Mouse (Mus musculus): ENCODE results near the gene Txnip. TPM values are rescaled to one million over a fixed set of nuclear protein-coding genes. Genes with fewer than 3 reads are reported as not detected.
A peak's percentile ranks its signal among the peaks of the same experiment; 100 is the strongest.
"Not testable (repeated sequence)": the region's sequence is repeated elsewhere in the genome, so short reads cannot be mapped to it uniquely, and the experiment has no call there.

Txnip gene
- 73.8 and 75.5 TPM in 2 replicates for polyA plus RNA-seq (2012; rRNA removed)

DNA sequence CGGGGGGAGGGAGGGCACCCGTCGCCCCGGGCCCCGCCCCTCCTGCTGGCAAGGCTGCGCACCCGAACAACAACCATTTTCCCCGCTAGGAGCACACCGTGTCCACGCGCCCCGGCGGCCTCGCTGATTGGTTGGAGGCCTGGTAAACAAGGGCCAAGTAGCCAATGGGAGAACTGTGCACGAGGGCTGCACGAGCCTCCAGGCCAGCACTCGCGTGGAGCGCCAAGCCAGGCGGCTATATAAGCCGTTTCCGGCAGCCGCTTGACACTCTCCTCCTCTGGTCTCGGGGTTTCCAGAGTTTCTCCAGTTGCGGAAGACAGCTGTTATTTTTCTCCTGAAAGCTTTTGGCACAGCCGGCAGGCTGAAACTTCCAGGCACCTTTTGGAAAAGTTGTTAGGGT lies at the start of gene Txnip:
Txnip (plus strand) TSS at position 264 of the 400 bp plus-strand sequence.
- TF ChIP-seq POLR2A (IDR thresholded peaks at IDR 0.05; ENCODE audit: control insufficient read depth, low read depth, low read length) (peak; percentile 99), CTCF (IDR thresholded peaks at IDR 0.05; ENCODE audit: control insufficient read depth, insufficient read depth, insufficient replicate concordance, low read depth, low read length) (peak; percentile 24; the same call in 1 of the 2 replicates)
- peaks cover 6% of the 10 kb centered on the region for H3K4me1 ChIP-seq (ENCODE audit: control insufficient read depth, insufficient read depth, low read length)
- no peaks in the 10 kb centered on the region for H3K27me3 ChIP-seq (ENCODE audit: control insufficient read depth, insufficient read depth, low read length)
- H3K27ac ChIP-seq (ENCODE audit: control insufficient read depth, insufficient read depth, low read depth, low read length), result peak within 1 kb of the TSS; percentile 95
- peak within 1 kb of the TSS; percentile 84 for H3K4me3 ChIP-seq (ENCODE audit: control insufficient read depth, low read depth, low read length)
- peaks cover 5% of the 10 kb centered on the region for H3K36me3 ChIP-seq (ENCODE audit: control insufficient read depth, insufficient read depth, low read length)

GRCm38 (mm10) chr3:96507966-96508365 lies 49.8 kb upstream of the Txnip start:
- H3K27ac ChIP-seq (ENCODE audit: control insufficient read depth, insufficient read depth, low read depth, low read length); H3K27me3 ChIP-seq (ENCODE audit: control insufficient read depth, insufficient read depth, low read length); H3K4me1 ChIP-seq (ENCODE audit: control insufficient read depth, insufficient read depth, low read length); H3K4me3 ChIP-seq (ENCODE audit: control insufficient read depth, low read depth, low read length); H3K36me3 ChIP-seq (ENCODE audit: control insufficient read depth, insufficient read depth, low read length): not testable (repeated sequence)

DNA sequence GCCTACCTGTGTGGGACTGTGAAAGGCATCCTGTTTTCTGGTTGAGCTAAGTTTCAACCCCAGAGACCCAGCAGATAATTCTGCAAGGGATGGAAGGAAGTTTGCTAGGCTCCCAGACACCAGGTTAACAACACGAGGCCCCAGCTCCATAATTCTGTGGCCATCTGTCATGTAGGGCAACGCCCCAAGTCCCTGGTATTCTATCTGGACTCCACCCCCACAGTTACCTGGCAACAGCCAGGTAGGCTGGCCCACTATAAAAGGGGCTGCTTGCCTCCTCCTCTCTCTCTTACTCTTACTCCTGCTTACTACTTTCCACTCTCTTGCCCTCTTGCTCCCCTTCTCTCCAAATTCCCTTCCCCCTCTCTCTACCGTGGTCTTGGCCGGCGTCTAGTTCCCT lies 37.6 kb upstream of the Txnip start:
- TF ChIP-seq CTCF (IDR thresholded peaks at IDR 0.05; ENCODE audit: control insufficient read depth, insufficient read depth, insufficient replicate concordance, low read depth, low read length), result no peak
- TF ChIP-seq POLR2A (IDR thresholded peaks at IDR 0.05; ENCODE audit: control insufficient read depth, low read depth, low read length), result no peak

DNA sequence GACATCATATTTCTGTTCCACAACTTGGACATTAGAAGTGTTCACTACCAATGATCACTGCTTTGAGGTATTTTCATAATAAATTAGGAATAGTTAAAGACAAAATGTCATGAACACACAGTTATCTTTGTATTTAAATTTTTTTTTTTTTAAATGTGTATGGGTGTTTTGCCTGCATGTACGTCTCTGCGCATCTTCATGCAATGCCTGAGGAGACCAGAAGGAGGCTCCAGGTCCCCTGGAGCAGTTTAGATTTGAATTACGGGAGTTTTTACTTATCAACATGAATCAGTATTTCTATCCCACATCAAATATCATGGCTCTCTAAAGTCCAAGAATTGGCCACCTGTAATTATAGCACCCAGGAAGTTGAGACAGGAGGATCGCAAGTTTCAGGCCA lies 35.6 kb upstream of the Txnip start:
- Histone ChIP-seq H3K4me1 (ENCODE audit: control insufficient read depth, insufficient read depth, low read length) (peaks cover 13% of the 10 kb centered on the region), H3K27ac (ENCODE audit: control insufficient read depth, insufficient read depth, low read depth, low read length) (no peak overlapping the region), H3K4me3 (ENCODE audit: control insufficient read depth, low read depth, low read length) (no peak overlapping the region), H3K36me3 (ENCODE audit: control insufficient read depth, insufficient read depth, low read length) (no peaks in the 10 kb centered on the region), H3K27me3 (ENCODE audit: control insufficient read depth, insufficient read depth, low read length) (no peaks in the 10 kb centered on the region)
- TF ChIP-seq CTCF (IDR thresholded peaks at IDR 0.05; ENCODE audit: control insufficient read depth, insufficient read depth, insufficient replicate concordance, low read depth, low read length) (no peak), POLR2A (IDR thresholded peaks at IDR 0.05; ENCODE audit: control insufficient read depth, low read depth, low read length) (no peak)

More for the DNA sequence above, 37.6 kb upstream of the Txnip start:
- H3K36me3 ChIP-seq (ENCODE audit: control insufficient read depth, insufficient read depth, low read length), result no peaks in the 10 kb centered on the region
- H3K27ac ChIP-seq (ENCODE audit: control insufficient read depth, insufficient read depth, low read depth, low read length), result no peak overlapping the region
- peaks cover 9% of the 10 kb centered on the region for H3K4me1 ChIP-seq (ENCODE audit: control insufficient read depth, insufficient read depth, low read length)
- no peak overlapping the region for H3K4me3 ChIP-seq (ENCODE audit: control insufficient read depth, low read depth, low read length)
- H3K27me3 ChIP-seq (ENCODE audit: control insufficient read depth, insufficient read depth, low read length), result no peaks in the 10 kb centered on the region

- Histone ChIP-seq H3K27ac (ENCODE audit: control insufficient read depth, insufficient read depth, low read depth, low read length) (no peak overlapping the region), H3K27me3 (ENCODE audit: control insufficient read depth, insufficient read depth, low read length) (no peaks in the 10 kb centered on the region), H3K4me1 (ENCODE audit: control insufficient read depth, insufficient read depth, low read length) (peaks cover 22% of the 10 kb centered on the region), H3K4me3 (ENCODE audit: control insufficient read depth, low read depth, low read length) (no peak overlapping the region), H3K36me3 (ENCODE audit: control insufficient read depth, insufficient read depth, low read length) (no peaks in the 10 kb centered on the region)
- TF ChIP-seq CTCF (IDR thresholded peaks at IDR 0.05; ENCODE audit: control insufficient read depth, insufficient read depth, insufficient replicate concordance, low read depth, low read length) (no peak), POLR2A (IDR thresholded peaks at IDR 0.05; ENCODE audit: control insufficient read depth, low read depth, low read length) (no peak)
Measured at GRCm38 (mm10) chr3:96524028-96524810, 33.5 kb upstream of the Txnip start.

DNA sequence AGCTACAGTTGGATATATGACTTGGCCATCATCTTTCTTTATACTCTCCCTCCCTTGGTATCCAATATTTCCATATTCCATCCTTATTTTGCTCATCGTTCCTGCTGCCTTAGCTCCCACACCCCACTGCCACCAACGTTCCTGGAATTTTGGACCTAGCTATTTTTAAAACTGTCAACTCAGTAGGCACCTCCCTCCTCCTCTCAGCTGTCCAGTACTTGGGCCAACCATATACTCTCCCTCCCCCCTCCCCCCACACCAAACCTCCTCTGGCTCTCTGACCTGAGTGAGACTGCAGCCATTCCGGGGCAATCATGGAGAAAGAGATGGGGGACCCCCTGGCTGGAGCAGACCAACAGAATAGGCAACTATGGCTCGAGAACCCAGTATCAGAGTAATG lies 32.8 kb upstream of the Txnip start, which contains the start of gene Hfe2:
Hfe2 (plus strand) TSS at position 259 of the 400 bp plus-strand sequence.
- H3K4me3 ChIP-seq (ENCODE audit: control insufficient read depth, low read depth, low read length), result peak within 1 kb of the TSS; percentile 54
- no peak within 1 kb of the TSS for H3K27ac ChIP-seq (ENCODE audit: control insufficient read depth, insufficient read depth, low read depth, low read length)
- peaks cover 22% of the 10 kb centered on the region for H3K4me1 ChIP-seq (ENCODE audit: control insufficient read depth, insufficient read depth, low read length)
- H3K36me3 ChIP-seq (ENCODE audit: control insufficient read depth, insufficient read depth, low read length), result no peaks in the 10 kb centered on the region
- H3K27me3 ChIP-seq (ENCODE audit: control insufficient read depth, insufficient read depth, low read length), result no peaks in the 10 kb centered on the region
- TF ChIP-seq CTCF (IDR thresholded peaks at IDR 0.05; ENCODE audit: control insufficient read depth, insufficient read depth, insufficient replicate concordance, low read depth, low read length), result no peak
- no peak for TF ChIP-seq POLR2A (IDR thresholded peaks at IDR 0.05; ENCODE audit: control insufficient read depth, low read depth, low read length)

GRCm38 (mm10) chr3:96526013-96526762 lies 31.6 kb upstream of the Txnip start:
- Histone ChIP-seq H3K27me3 (ENCODE audit: control insufficient read depth, insufficient read depth, low read length) (no peaks in the 10 kb centered on the region), H3K4me3 (ENCODE audit: control insufficient read depth, low read depth, low read length) (peak overlapping the region; percentile 79)
- TF ChIP-seq POLR2A (IDR thresholded peaks at IDR 0.05; ENCODE audit: control insufficient read depth, low read depth, low read length) (no peak), CTCF (IDR thresholded peaks at IDR 0.05; ENCODE audit: control insufficient read depth, insufficient read depth, insufficient replicate concordance, low read depth, low read length) (no peak)

More at GRCm38 (mm10) chr3:96526013-96526762, 31.6 kb upstream of the Txnip start:
- Histone ChIP-seq H3K27ac (ENCODE audit: control insufficient read depth, insufficient read depth, low read depth, low read length) (no peak overlapping the region), H3K36me3 (ENCODE audit: control insufficient read depth, insufficient read depth, low read length) (no peaks in the 10 kb centered on the region), H3K4me1 (ENCODE audit: control insufficient read depth, insufficient read depth, low read length) (peaks cover 16% of the 10 kb centered on the region)
